ENCODE assay signal across 26 mouse cellular contexts in genomic region chr12:119082781-119083180, GRCm38 (mm10).
DNase-seq lines count a peak whose midpoint lies in the region; ATAC-seq and TF ChIP-seq lines count a peak whose summit lies in the region.
"Had no signal": no experiment of that assay in that cellular context is flagged by ENCODE, and none has a peak within 500 bp of the region (broad histone marks: within the 10 kb centered on the region; RNA-seq: fewer than 3 reads in every experiment).

No protein-coding gene starts in this region.

- ATAC-seq in lung, embryonic 14.5 days (ENCODE audit: insufficient read depth) = no peak
- ATAC-seq: forebrain, embryonic 14.5 days; forebrain, postnatal 0 days; Patski had no signal

- H3K79me2 ChIP-seq in heart, adult 2 months (replicated peaks; ENCODE audit: control insufficient read depth, insufficient read depth, low read length) = no peaks in the 10 kb centered on the region

- no peak overlapping the region for H3K4me3 ChIP-seq in heart, adult 2 months
- no peak overlapping the region for H3K4me3 ChIP-seq in lung, embryonic 14.5 days (ENCODE audit: low read depth, low read length)
- H3K4me3 ChIP-seq: embryonic facial prominence, embryonic 12.5 days; embryonic facial prominence, embryonic 15.5 days; gastrocnemius, adult 2 months; heart, embryonic 13.5 days; hindbrain, embryonic 12.5 days; hindbrain, embryonic 15.5 days had no signal

- TF ChIP-seq POLR2A in heart, adult 2 months (IDR thresholded peaks at IDR 0.05; ENCODE audit: insufficient read depth, low read depth, low read length) = no peak

- peak; percentile 6 for DNase-seq in adrenal gland, postnatal 10 days
- DNase-seq in adrenal gland, postnatal 14 days = no peak
- DNase-seq in heart, adult 9 months (ENCODE audit: low spot score in 2 of 2) = peak; percentile 25 to 52
- no peak for DNase-seq in heart, adult 2 months
- peak; percentile 52 for DNase-seq in lung, embryonic 14.5 days
- no peak for DNase-seq in lung, adult 18-20 months
- peak; percentile 27 for DNase-seq in testis, postnatal 14 days (ENCODE audit: low spot score)
- no peak for DNase-seq in testis, postnatal 10 days (ENCODE audit: low spot score)
- DNase-seq: adrenal gland, adult 2 months; B cell, adult 2 months; cerebellum, adult 11 months; cerebellum, adult 2 months; cerebellum, adult 9-11 months; cerebellum, postnatal 25 days; forebrain, postnatal 0 days; gastrocnemius, adult 2 months; gastrocnemius, postnatal 14 days had no signal

- no peaks in the 10 kb centered on the region for H3K9me3 ChIP-seq in lung, embryonic 14.5 days (ENCODE audit: low read depth, low read length)
- H3K9me3 ChIP-seq: embryonic facial prominence, embryonic 12.5 days; embryonic facial prominence, embryonic 15.5 days; G1E; heart, embryonic 13.5 days; hindbrain, embryonic 12.5 days; hindbrain, embryonic 15.5 days had no signal

- no peaks in the 10 kb centered on the region; the same call in 1 of the 2 replicates for H3K4me1 ChIP-seq in heart, adult 2 months (ENCODE audit: control insufficient read depth, insufficient read depth, low read length)
- no peaks in the 10 kb centered on the region for H3K4me1 ChIP-seq in lung, embryonic 14.5 days (ENCODE audit: insufficient read depth)
- H3K4me1 ChIP-seq: embryonic facial prominence, embryonic 12.5 days; embryonic facial prominence, embryonic 15.5 days; heart, embryonic 13.5 days; hindbrain, embryonic 12.5 days; hindbrain, embryonic 15.5 days had no signal

- no peak overlapping the region for H3K27ac ChIP-seq in heart, adult 2 months
- H3K27ac ChIP-seq in lung, embryonic 14.5 days (ENCODE audit: low read depth) = no peak overlapping the region
- H3K27ac ChIP-seq: embryonic facial prominence, embryonic 12.5 days; embryonic facial prominence, embryonic 15.5 days; gastrocnemius, adult 2 months; heart, embryonic 13.5 days; hindbrain, embryonic 12.5 days; hindbrain, embryonic 15.5 days had no signal

- no peaks in the 10 kb centered on the region for H3K27me3 ChIP-seq in heart, adult 2 months (ENCODE audit: control insufficient read depth, insufficient read depth, low read length)
- no peaks in the 10 kb centered on the region for H3K27me3 ChIP-seq in lung, embryonic 14.5 days (ENCODE audit: insufficient read depth, low read length)
- H3K27me3 ChIP-seq: CH12.LX; embryonic facial prominence, embryonic 12.5 days; embryonic facial prominence, embryonic 15.5 days; heart, embryonic 13.5 days; hindbrain, embryonic 12.5 days; hindbrain, embryonic 15.5 days had no signal

- intact Hi-C loops in heart, adult 2 months (cut with DNase I) = no loop called here

- H3K36me3 ChIP-seq in heart, adult 2 months (ENCODE audit: control insufficient read depth, insufficient read depth, low read length) = no peaks in the 10 kb centered on the region
- H3K36me3 ChIP-seq in lung, embryonic 14.5 days (ENCODE audit: insufficient read depth) = no peaks in the 10 kb centered on the region
- H3K36me3 ChIP-seq: embryonic facial prominence, embryonic 12.5 days; embryonic facial prominence, embryonic 15.5 days; G1E; heart, embryonic 13.5 days; hindbrain, embryonic 12.5 days; hindbrain, embryonic 15.5 days had no signal

- H3K4me2 ChIP-seq in lung, embryonic 14.5 days = no peak overlapping the region
- H3K4me2 ChIP-seq: embryonic facial prominence, embryonic 12.5 days; embryonic facial prominence, embryonic 15.5 days; heart, embryonic 13.5 days; hindbrain, embryonic 12.5 days; hindbrain, embryonic 15.5 days had no signal

- TF ChIP-seq CTCF in heart, adult 2 months (IDR thresholded peaks at IDR 0.05) = no peak
- TF ChIP-seq CTCF in lung, embryonic 14.5 days (IDR thresholded peaks at IDR 0.05; ENCODE audit: low read depth) = no peak

- TF ChIP-seq EP300 in heart, adult 2 months (IDR thresholded peaks at IDR 0.05; ENCODE audit: insufficient read depth, low read depth, low read length) = no peak

- no peak overlapping the region for H3K9ac ChIP-seq in heart, adult 2 months (ENCODE audit: low read depth, low read length)
- H3K9ac ChIP-seq in lung, embryonic 14.5 days = no peak overlapping the region
- H3K9ac ChIP-seq: embryonic facial prominence, embryonic 12.5 days; embryonic facial prominence, embryonic 15.5 days; forebrain, postnatal 0 days; heart, embryonic 13.5 days; hindbrain, embryonic 12.5 days; hindbrain, embryonic 15.5 days had no signal

Comparison
In these comparisons a context has a peak if more than half of its experiments do, and no peak if none do; other contexts are left out.
1. DNase-seq: peak in adrenal gland, postnatal 10 days (single experiment), heart, adult 9 months (2 of 2), lung, embryonic 14.5 days (single experiment) and testis, postnatal 14 days (single experiment); none in adrenal gland, postnatal 14 days (single experiment), heart, adult 2 months (0 of 2), lung, adult 18-20 months (0 of 2) and testis, postnatal 10 days (single experiment).